9 mouse cellular contexts compared by ENCODE assay signal in the genomic region with DNA sequence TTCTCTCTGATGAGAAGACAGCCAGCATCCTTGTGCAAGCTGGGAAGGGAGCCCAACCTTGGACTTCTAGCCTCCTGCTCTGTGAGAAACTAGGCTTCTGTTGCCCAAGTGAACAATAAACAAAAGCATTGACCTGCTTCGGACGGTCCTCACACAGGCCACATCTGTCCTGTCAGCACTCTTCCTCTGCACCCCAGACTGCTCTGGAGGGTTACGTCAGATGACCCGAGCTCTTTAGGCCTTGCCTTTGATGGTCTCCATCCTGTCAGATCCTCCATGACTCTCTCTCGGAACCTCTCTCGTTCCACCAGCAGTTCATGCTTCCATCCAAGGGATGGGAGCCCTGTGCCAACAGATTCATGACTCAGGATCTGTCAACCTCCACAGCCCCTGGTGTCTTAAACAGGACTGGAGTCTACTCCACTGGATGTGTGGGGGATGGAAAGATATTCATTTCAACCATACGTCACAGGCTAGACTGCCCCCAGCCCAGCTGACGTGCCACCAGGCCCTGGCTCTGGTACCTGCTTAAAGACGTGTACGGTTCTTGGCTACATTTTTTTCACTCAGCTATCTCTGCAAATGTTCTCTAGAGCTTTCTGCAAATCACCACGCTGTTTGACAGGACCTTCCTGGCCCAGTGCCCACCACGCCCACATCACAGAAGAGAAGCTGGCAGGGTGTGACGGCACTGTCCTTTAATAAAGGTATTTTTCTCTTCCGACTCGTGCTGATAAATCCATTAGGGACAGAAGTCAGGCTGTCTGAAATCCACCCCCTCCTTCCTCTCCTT. TPM values are rescaled to one million over a fixed set of nuclear protein-coding genes. Genes with fewer than 3 reads are reported as not detected.
DNase-seq lines count a peak whose midpoint lies in the region; ATAC-seq lines count a peak whose summit lies in the region.
"Had no signal": no experiment of that assay in that cellular context is flagged by ENCODE, and none has a peak within 500 bp of the region (broad histone marks: within the 10 kb centered on the region; RNA-seq: fewer than 3 reads in every experiment).

No protein-coding gene starts in this region.

- no peaks in the 10 kb centered on the region for H3K27me3 ChIP-seq in intestine, embryonic 16.5 days (replicated peaks; ENCODE audit: control insufficient read depth, insufficient read depth, low read length)

- ATAC-seq in intestine, embryonic 16.5 days, result peak; percentile 68

- WGBS in intestine, embryonic 16.5 days, result 34% methylated on average over 15 of the region's 15 CpGs

- H3K9me3 ChIP-seq in intestine, embryonic 16.5 days (ENCODE audit: control insufficient read depth, low read length), result no peaks in the 10 kb centered on the region

- H3K4me3 ChIP-seq in intestine, embryonic 16.5 days (ENCODE audit: low read length), result no peak overlapping the region

- H3K4me1 ChIP-seq in intestine, embryonic 16.5 days (ENCODE audit: control insufficient read depth, insufficient read depth, low read length), result peaks cover 34% of the 10 kb centered on the region

- no peak overlapping the region for H3K9ac ChIP-seq in intestine, embryonic 16.5 days (ENCODE audit: low read depth, low read length)

- DNase-seq in B cell, adult 2 months, result peak; percentile 39 to 49
- peak; percentile 68 for DNase-seq in adipocyte (ENCODE audit: low spot score)
- peak; percentile 75 to 86 for DNase-seq in frontal cortex, adult 2 months (ENCODE audit: extremely low spot score in 1 of 2, low spot score in 1 of 2)
- peak; percentile 39 for DNase-seq in left cerebral cortex, adult 11 months (ENCODE audit: low spot score)
- peak; percentile 83 for DNase-seq in right cerebral cortex, postnatal 10 days (ENCODE audit: low spot score in 2 of 2)
- DNase-seq in thymus, postnatal 4 days, result no peak
- DNase-seq in thymus, postnatal 36 days, result no peak

- H3K36me3 ChIP-seq in intestine, embryonic 16.5 days (ENCODE audit: control insufficient read depth, insufficient read depth, low read length), result no peaks in the 10 kb centered on the region

- peak overlapping the region; percentile 19 for H3K4me2 ChIP-seq in intestine, embryonic 16.5 days (ENCODE audit: low read depth, low read length)

- H3K27ac ChIP-seq in intestine, embryonic 16.5 days (ENCODE audit: low read length), result peak overlapping the region; percentile 50
- H3K27ac ChIP-seq: macrophage had no signal

RNA-seq across cellular contexts. Expression of gene Sh3bp5, which starts 7.5 kb away (rescaled TPM):
- polyA plus RNA-seq in frontal cortex, adult 2 months (2012; rRNA removed), result 38.4 and 44.0 TPM in 2 replicates
- polyA plus RNA-seq in intestine, embryonic 16.5 days (2015; fragmentation: Nextera tagmentation; extraction: Ambion mirVana), result 17.1 and 17.2 TPM in 2 replicates

Comparison
In these comparisons a context has a peak if more than half of its experiments do, and no peak if none do; other contexts are left out.
1. DNase-seq: peak in B cell, adult 2 months (2 of 2), adipocyte (single experiment), frontal cortex, adult 2 months (2 of 2), left cerebral cortex, adult 11 months (single experiment) and right cerebral cortex, postnatal 10 days (2 of 2); none in thymus, postnatal 4 days (single experiment) and thymus, postnatal 36 days (0 of 2).